Mouse (Mus musculus) myocyte (in vitro differentiated cells): ENCODE results near the gene Flii. TPM values are rescaled to one million over a fixed set of nuclear protein-coding genes. Genes with fewer than 3 reads are reported as not detected.

ENCODE experiments used
- H3K27me3 ChIP-seq: one replicate; pipeline ENCODE4 v1.6.1; 2011; ENCODE audit not compliant: control insufficient read depth, insufficient read depth, insufficient read length
- H3K36me3 ChIP-seq: one replicate; pipeline ENCODE4 v1.6.1; 2011; ENCODE audit not compliant: control insufficient read depth, insufficient read depth
- H3K4me2 ChIP-seq: one replicate; pipeline ENCODE4 v1.6.1; 2011; ENCODE audit warnings: low read depth, control low read depth
- H3K4me3 ChIP-seq: one replicate; pipeline ENCODE4 v1.5.1; 2011; ENCODE audit warnings: mild to moderate bottlenecking, control low read depth, moderate library complexity
- H3K79me2 ChIP-seq: one replicate; pipeline ENCODE4 v1.6.1; 2011; ENCODE audit not compliant: control insufficient read depth, insufficient read depth
- H3ac ChIP-seq: one replicate; pipeline ENCODE4 v1.6.1; 2011; ENCODE audit not compliant: control insufficient read depth, insufficient read length
- CEBPB ChIP-seq: IDR thresholded peaks from 2 replicates; pipeline ENCODE4 v1.6.1; 2011; ENCODE audit warnings: mild to moderate bottlenecking, moderate library complexity; ENCODE audit not compliant: poor library complexity, insufficient read depth, severe bottlenecking
- E2F4 ChIP-seq: IDR thresholded peaks from one replicate; pipeline ENCODE4 v1.6.1; 2011; ENCODE audit warnings: mild to moderate bottlenecking, control low read depth, moderate library complexity; ENCODE audit not compliant: insufficient read depth
- MAX ChIP-seq: IDR thresholded peaks from one replicate; pipeline ENCODE4 v1.6.1; 2011; ENCODE audit warnings: low read depth, mild to moderate bottlenecking, control low read depth
- MYOD1 ChIP-seq, 3 experiments: IDR thresholded peaks; one replicate each; pipeline ENCODE4 v1.6.1; 2011; ENCODE audit warnings: control low read depth in 2 of 3, low read depth in 2 of 3, mild to moderate bottlenecking in 2 of 3, moderate library complexity in 1 of 3; ENCODE audit not compliant: insufficient read length in 2 of 3, control insufficient read depth in 1 of 3
- MYOG ChIP-seq, 3 experiments: IDR thresholded peaks; one replicate each; pipeline ENCODE4 v1.6.1; 2011; ENCODE audit warnings: control low read depth in 2 of 3, low read depth in 2 of 3, mild to moderate bottlenecking in 2 of 3; ENCODE audit not compliant: insufficient read length in 2 of 3, control insufficient read depth in 1 of 3, insufficient read depth in 1 of 3
- POLR2A ChIP-seq: IDR thresholded peaks from one replicate; pipeline ENCODE4 v1.6.1; 2011; ENCODE audit warnings: low read depth, mild to moderate bottlenecking, control low read depth, moderate library complexity; ENCODE audit not compliant: insufficient read length
- POLR2AphosphoS2 ChIP-seq: IDR thresholded peaks from one replicate; pipeline ENCODE4 v1.6.1; 2011; ENCODE audit warnings: low read depth, control low read depth; ENCODE audit not compliant: insufficient read length
- REST ChIP-seq: IDR thresholded peaks from one replicate; pipeline ENCODE4 v1.6.1; 2011; ENCODE audit warnings: mild to moderate bottlenecking, control low read depth, moderate library complexity; ENCODE audit not compliant: insufficient read depth, insufficient read length
- SRF ChIP-seq: IDR thresholded peaks from one replicate; pipeline ENCODE4 v1.6.1; 2011; ENCODE audit warnings: low read depth; ENCODE audit not compliant: control insufficient read depth, insufficient read length
- TCF12 ChIP-seq: IDR thresholded peaks from one replicate; pipeline ENCODE4 v1.6.1; 2011; ENCODE audit warnings: mild to moderate bottlenecking, control low read depth; ENCODE audit not compliant: poor library complexity, insufficient read depth, severe bottlenecking
- TCF3 ChIP-seq: IDR thresholded peaks from one replicate; pipeline ENCODE4 v1.6.1; 2011; ENCODE audit warnings: low read depth, control low read depth; ENCODE audit not compliant: insufficient read length
- USF1 ChIP-seq: IDR thresholded peaks from one replicate; pipeline ENCODE4 v1.6.1; 2011; ENCODE audit warnings: low read depth, mild to moderate bottlenecking, control low read depth, moderate library complexity
- polyA plus RNA-seq: library from polyadenylated mRNA; unstranded; fragments of >200 nt; fragmentation: generic; extraction: Trizol; gene quantifications from one replicate; pipeline ENCODE4 v1.2.1, GENCODE M21; 2012; ENCODE audit warnings: missing spikeins

Gene Flii
- polyA plus RNA-seq, 1 experiment = 247 TPM

DNA sequence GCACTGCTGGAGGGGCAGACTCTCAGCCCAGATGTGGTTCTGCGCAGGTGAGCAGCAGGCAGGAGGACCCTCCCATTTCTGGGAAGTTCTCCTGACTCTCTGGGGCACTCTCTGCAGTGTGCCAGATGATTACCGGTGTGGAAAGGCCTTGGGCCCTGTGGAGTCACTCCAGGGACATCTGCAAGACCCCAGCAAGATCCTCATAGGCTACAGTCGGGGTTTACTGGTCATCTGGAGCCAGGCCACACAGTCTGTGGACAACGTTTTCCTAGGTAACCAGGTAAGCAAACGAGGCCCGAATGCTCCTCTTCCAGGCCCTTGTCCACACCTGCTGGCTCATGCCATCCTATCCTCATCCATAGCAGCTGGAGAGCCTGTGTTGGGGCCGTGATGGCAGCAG, 21.0 kb downstream of the Flii start:
- peaks cover 3% of the 10 kb centered on the region for H3K36me3 ChIP-seq
- no peak overlapping the region for H3K4me2 ChIP-seq
- peaks cover 39% of the 10 kb centered on the region for H3K79me2 ChIP-seq
- no peaks in the 10 kb centered on the region for H3K27me3 ChIP-seq
- no peak overlapping the region for H3K4me3 ChIP-seq
- TF ChIP-seq MYOD1 (IDR thresholded peaks at IDR 0.05; ENCODE audit: control insufficient read depth in 1 of 3, insufficient read length in 2 of 3, low read depth in 2 of 3) (no peak), TCF3 (no peak), USF1 (no peak), TCF12 (no peak), CEBPB (no peak), MAX (no peak), SRF (no peak)
- no peak overlapping the region for H3ac ChIP-seq

DNA sequence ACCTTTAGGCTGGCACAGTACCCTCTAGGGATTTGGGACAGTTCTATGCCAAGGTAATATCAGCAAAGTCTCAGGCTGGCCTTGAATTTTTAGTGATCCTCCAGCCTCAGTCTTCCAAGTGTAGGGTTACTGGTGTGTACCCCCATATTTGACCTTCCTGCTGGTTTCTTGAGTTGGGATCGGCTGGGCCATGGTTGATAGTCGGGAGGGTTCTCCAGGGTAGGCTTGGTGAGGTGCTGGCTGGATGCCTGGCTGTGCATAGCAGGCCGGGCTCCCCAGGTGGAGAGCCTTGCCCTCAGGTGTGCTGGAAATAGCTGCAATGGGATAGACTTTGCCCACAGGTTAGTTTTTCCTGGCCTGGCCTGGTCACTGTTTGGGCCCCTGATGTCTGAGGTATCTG, 21.8 kb downstream of the Flii start:
- H3K79me2 ChIP-seq = peaks cover 47% of the 10 kb centered on the region
- peaks cover 3% of the 10 kb centered on the region for H3K36me3 ChIP-seq
- H3ac ChIP-seq = no peak overlapping the region
- TF ChIP-seq POLR2A (no peak), MYOD1 (IDR thresholded peaks at IDR 0.05; ENCODE audit: control insufficient read depth in 1 of 3, insufficient read length in 2 of 3, low read depth in 2 of 3) (no peak), TCF3 (no peak), POLR2AphosphoS2 (no peak), TCF12 (no peak), CEBPB (no peak), E2F4 (no peak), USF1 (no peak), SRF (no peak), MAX (no peak)
- no peak overlapping the region for H3K4me3 ChIP-seq
- H3K4me2 ChIP-seq = no peak overlapping the region
- H3K27me3 ChIP-seq = no peaks in the 10 kb centered on the region

DNA sequence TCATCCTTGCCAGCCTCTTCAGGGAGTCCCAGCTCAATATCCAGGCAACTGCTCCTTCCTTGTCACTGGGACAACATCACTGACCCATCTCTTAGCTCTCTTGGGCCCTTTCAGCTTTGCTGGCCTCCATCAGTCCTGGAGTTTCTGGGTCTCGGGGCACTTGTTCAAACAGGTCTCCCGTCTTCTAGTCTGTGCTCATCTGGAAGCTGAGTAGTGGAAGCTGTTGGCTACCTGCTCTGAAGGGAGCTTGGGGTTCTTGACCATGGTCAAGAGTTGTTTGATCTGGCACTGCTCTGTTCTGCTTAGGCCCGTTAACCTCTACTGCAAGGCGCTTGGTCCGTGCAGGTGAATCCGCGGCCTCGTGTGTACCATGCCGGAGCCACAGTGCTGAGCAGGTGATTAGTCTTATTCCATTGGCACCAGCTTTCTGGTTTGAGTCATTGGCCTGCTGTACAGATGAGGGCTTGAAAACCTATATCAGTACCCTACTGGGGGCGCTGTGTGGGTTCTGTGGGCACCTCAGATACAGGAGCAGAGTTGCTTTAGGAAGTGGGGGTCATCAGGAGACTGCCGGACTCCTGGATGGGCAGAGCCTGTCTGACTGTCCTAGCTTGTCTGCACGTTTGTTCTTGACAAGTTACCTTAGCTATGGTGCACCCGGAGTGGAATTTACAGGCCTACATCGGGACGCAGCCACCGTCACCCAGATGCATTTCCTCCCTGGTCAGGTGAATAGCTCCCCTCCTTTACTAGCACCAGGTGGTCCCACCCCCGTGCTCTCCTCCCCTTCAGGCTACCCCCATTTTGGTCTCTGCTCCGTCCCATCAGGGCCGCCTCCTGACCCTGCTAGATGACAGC, 22.8 kb downstream of the Flii start:
- Histone ChIP-seq H3ac (no peak overlapping the region), H3K4me3 (no peak overlapping the region), H3K4me2 (no peak overlapping the region), H3K27me3 (no peaks in the 10 kb centered on the region), H3K36me3 (peaks cover 3% of the 10 kb centered on the region), H3K79me2 (peaks cover 49% of the 10 kb centered on the region)
- TF ChIP-seq POLR2A (no peak), REST (no peak), USF1 (no peak), TCF3 (no peak), SRF (no peak), POLR2AphosphoS2 (no peak), E2F4 (no peak), MYOD1 (IDR thresholded peaks at IDR 0.05; ENCODE audit: control insufficient read depth in 1 of 3, insufficient read length in 2 of 3, low read depth in 2 of 3) (no peak), MAX (no peak), MYOG (IDR thresholded peaks at IDR 0.05; ENCODE audit: control insufficient read depth in 1 of 3, insufficient read depth in 1 of 3, insufficient read length in 2 of 3, low read depth in 2 of 3) (no peak), CEBPB (no peak), TCF12 (no peak)

DNA sequence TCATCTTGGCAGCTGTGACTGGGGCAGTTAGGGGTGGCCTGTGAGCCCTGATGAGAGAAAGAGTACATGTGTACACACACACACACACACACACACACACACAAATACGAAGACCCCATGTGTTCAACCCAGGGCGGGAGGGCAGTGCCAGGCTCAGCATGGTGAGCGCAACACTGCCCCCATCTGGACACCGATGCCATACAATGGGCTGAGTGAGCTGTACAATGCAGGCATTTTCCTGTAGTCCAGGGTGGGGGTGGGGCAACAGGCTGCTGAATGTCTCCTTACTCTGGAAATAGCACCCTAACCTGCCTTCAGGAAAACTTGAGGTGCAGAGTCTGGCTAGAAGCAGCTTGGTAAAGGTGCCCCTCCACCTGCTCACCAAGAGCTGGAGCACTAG, 23.9 kb downstream of the Flii start:
- no peaks in the 10 kb centered on the region for H3K27me3 ChIP-seq
- no peak overlapping the region for H3K4me2 ChIP-seq
- peaks cover 2% of the 10 kb centered on the region for H3K36me3 ChIP-seq
- no peak for TF ChIP-seq CEBPB
- no peak for TF ChIP-seq SRF
- no peak for TF ChIP-seq MYOD1 (IDR thresholded peaks at IDR 0.05; ENCODE audit: control insufficient read depth in 1 of 3, insufficient read length in 2 of 3, low read depth in 2 of 3)
- TF ChIP-seq REST = no peak
- no peak for TF ChIP-seq USF1
- TF ChIP-seq E2F4 = no peak
- TF ChIP-seq POLR2AphosphoS2 = no peak
- TF ChIP-seq TCF3 = no peak
- no peak for TF ChIP-seq TCF12
- no peak for TF ChIP-seq POLR2A
- no peak for TF ChIP-seq MAX
- TF ChIP-seq MYOG (IDR thresholded peaks at IDR 0.05; ENCODE audit: control insufficient read depth in 1 of 3, insufficient read depth in 1 of 3, insufficient read length in 2 of 3, low read depth in 2 of 3) = no peak
- no peak overlapping the region for H3K4me3 ChIP-seq
- peaks cover 49% of the 10 kb centered on the region for H3K79me2 ChIP-seq
- no peak overlapping the region for H3ac ChIP-seq

DNA sequence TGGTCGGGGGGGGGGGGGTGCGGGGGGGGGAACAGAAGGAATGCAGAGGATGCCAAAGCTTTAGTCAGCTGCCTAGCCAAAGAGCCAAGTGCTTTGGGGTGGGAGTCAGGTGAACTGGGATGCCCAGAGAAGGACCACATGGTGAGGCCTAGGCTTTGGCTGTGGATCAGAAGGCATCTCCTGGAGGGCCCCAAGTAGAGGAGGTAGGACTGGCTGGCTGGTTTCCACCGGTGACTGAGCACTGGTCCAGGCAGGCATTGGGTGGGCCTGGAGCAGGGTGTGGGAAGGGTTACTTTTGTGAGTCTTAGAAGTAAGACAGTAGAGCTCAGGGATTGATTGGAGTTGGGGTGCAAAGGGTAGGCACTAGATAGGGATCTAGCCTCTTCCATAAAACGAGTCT, 25.5 kb downstream of the Flii start:
- no peaks in the 10 kb centered on the region for H3K27me3 ChIP-seq
- H3K36me3 ChIP-seq = no peaks in the 10 kb centered on the region
- peaks cover 49% of the 10 kb centered on the region for H3K79me2 ChIP-seq
- H3K4me2 ChIP-seq = peak overlapping the region; percentile 74
- no peak overlapping the region for H3ac ChIP-seq
- H3K4me3 ChIP-seq = peak overlapping the region; percentile 55
- no peak for TF ChIP-seq E2F4
